Mouse (Mus musculus) spleen, adult 18-20 months (tissue): ENCODE measurements at regions not wholly inside any gene's neighbourhood (a gene's known extent, or its start where the extent isn't known, plus 50 kb on each side); places are given as distances from the start of the nearest gene placed in this dataset.
"Not testable (repeated sequence)": the region's sequence is repeated elsewhere in the genome, so short reads cannot be mapped to it uniquely, and the experiment has no call there.

Experiments used
- DNase-seq, 2 experiments: peaks; one replicate each; pipeline ENCODE4 v3.0.0; 2022; ENCODE audit warnings: mixed read lengths in 2 of 2

DNA sequence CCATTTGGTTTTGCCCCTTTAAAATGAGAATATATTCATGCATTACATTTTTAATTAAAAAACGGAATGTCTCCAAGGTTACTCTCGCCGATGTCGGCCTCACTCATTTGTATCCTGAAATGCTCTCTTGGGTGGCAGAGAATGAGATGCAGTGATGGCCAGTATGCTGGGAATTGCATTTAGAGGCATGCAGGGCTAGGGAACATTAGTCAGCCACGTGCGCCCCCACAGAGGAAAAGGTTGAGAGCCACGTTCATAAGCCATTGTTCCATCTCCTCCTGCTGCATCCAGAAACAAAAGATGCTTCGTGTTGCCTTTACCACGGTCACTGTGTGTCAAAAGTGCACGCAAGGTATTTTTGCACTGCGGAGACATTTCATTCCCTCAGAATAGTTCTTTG lies 172.9 kb upstream of the Pmfbp1 start:
- DNase-seq = no peak

DNA sequence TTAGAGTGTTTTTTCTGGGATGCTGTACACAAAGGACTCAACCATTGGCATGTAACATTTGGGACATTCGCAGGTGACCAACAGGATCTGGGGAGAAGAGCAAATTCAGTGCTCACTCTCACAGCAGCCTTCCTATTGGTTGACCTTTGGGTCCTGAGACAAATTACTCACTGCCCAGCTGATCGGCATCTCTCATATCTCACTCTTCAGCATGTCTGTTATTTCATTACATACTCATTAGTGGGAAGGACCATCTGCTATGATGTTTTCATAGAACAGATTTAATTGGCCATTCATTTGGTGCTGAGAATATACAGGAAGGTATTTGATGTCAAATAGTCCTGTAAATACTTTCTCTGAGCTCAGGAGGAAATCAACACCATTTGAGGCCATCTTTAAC lies 170.5 kb upstream of the Pmfbp1 start:
- DNase-seq = no peak

DNA sequence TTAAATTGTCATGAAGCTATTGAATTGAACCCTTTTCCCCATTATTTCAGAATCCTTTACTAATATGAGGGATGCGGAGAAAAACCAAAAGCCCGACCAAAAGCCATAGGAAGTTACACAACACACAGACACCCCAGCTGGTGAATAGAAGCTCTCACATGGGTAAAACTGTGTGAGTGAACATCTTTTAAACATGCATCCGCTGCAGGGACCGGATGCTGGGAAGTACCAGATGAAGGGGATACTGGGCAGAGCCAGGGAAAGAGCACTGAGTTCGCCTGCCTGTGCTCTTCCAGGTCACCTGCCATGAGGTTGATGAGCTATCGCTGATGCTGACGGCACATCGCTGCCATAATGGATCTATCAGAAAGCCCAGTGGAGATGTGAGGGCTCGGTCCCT lies 169.6 kb upstream of the Pmfbp1 start:
- DNase-seq = no peak

DNA sequence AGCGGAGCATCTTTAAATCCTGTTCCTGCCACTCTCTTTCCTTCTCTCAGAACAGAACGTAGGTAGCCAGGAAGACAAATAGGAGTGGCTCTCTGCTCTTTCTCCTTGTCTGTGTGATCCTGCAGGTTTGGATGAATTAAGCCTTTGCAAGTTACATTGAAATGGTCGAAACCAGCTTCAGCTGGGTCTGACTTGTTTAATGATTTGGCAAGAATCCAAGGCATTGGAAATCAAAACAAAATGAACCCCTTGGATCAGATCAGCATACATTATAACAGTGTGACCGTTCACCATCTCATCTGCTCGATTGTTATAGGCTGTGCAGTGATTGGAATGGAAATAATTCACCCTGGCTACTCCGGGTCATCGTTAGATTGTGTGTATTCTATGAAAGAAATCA lies 157.6 kb upstream of the Pmfbp1 start:
- DNase-seq = no peak

DNA sequence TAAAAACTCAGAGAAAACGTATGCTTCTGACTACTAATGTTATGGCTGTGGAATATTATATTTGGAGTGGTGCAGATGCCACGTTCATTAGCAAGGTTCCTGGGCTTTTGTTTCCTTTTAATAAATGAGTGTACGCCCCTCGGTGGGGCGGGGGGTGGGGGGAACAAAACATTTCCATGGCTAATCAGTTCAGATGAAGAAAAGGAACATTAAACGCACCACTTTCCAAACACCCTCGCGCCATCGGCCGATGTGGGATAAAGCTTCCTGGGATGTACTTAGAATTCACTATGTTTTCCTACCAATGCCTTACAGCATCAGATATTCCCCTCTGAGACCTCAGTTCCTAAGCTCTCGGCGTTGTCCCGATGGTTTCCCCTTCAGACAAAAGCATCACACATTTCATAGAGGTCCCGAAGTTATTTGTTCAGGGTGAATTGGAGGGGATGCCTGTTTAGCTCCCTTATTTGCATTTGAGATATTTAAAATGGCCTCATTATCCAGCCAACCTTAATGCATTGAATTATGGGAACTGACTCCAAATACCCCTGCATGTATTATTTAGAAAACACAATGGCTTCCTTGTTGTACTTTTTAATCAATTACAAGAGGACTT lies 155.5 kb upstream of the Pmfbp1 start:
- no peak for DNase-seq

DNA sequence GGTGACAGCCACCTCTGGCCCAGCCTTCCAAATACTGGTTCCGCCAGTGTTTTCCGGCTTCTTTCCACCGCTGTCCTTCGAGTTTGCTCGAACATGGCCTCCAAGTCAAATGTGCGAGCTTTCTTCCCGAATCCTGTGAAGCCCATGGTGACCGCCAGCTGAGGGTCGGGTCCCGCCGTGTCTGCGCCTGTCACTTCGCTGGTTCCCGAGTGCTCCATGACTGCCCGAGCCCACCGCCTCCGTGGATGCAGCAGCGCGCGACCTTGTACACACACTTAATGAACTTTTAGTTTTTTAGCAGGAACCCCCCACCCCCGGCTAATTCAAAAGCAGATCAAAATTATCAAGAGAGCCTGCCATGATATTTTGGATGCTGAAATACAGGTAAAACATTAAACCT lies 153.2 kb upstream of the Pmfbp1 start:
- not testable (repeated sequence) for DNase-seq

DNA sequence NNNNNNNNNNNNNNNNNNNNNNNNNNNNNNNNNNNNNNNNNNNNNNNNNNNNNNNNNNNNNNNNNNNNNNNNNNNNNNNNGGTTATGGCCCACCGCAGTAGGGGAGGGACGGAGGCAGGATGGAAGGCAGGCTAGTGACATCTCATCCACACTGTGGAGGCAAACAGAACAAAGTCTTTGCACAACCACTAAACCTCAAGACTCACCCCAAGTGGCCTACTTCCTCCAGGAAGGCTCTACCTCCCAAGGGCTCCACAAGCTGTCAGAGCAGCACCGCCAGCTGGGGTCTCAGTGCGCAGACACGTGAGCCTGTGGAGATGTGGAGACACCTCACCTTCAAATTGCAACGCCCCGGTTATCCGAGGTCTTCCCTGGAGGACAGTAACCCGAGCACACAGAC lies 138.7 kb upstream of the Pmfbp1 start:
- no peak for DNase-seq

DNA sequence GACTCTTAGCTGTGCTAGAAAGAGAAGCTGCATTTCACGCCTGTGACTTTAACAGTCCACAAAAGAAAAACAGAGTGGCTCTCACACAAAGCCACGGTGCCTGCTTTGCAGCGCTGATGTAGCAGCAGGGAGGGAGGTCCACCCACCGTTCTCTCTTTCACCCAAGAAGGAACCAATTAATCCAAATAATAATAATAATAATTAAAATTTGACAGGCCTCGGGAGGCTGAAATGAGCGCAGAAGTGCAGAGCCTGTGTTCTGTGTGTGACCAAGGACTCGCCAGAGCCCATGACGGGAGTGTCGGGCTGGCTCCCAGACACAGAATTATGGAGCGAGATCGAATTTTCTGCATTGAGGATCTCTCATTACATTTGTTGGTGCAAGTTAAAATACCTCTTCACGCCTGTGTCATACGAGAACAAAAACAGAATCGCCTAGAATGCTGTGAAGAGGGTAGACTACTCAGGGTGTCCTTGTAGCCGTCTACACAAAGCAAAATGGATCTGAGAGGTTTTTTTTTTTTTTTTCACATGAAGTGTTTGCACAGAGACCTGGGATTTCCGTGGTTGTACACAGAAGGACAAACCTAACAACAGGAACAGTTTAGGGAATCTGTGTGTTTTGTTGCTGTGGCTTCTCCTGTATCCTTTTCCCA lies 134.3 kb upstream of the Pmfbp1 start:
- no peak for DNase-seq

DNA sequence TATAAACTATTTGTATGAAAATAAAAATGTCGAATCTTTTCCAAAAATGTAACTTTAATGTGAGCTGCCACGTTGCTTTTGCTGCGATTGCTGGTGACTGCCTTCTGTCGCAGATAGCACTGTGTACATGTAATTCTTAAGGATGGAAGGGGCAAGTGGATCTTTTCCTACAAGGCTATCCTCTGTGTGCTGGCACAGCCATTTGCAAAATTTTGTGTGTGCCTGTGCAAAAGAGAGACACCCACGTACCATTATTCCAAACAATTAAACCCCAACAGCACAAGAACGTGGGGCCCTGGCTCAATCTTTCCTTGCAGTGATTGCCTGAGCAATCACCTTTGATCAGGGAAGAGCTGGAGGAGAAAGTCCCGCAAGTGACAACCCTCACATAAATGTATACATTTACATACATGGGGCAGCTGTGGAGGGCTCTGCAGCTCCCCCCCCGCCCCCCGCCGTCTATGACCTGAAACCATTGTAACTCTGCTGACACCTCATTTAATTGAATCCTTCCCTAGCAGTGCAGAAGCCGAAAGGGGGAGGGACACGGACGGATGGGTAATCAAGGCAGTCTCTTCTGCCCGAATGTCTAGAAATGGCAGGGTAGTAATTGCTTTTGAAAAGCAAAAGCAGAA lies 133.6 kb upstream of the Pmfbp1 start:
- no peak for DNase-seq

DNA sequence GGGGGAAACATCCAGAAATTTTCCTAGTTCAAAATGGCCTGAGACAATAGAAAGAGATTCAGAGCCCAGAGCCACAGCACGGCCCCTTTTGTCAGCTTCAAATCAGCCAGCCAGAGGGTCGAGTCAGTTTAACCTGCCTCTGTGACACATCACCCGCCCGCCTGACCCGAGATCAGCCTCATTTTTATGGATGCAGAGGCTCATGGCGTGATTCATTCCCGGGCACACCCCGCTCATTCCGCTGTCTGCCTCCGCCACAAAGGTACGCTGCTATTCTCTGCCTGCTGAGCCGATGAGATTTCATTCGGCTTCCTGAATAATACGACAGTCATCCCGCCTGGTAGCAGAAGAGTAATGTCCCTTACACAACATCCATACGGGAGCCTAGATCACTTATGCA lies 132.9 kb upstream of the Pmfbp1 start:
- no peak for DNase-seq

DNA sequence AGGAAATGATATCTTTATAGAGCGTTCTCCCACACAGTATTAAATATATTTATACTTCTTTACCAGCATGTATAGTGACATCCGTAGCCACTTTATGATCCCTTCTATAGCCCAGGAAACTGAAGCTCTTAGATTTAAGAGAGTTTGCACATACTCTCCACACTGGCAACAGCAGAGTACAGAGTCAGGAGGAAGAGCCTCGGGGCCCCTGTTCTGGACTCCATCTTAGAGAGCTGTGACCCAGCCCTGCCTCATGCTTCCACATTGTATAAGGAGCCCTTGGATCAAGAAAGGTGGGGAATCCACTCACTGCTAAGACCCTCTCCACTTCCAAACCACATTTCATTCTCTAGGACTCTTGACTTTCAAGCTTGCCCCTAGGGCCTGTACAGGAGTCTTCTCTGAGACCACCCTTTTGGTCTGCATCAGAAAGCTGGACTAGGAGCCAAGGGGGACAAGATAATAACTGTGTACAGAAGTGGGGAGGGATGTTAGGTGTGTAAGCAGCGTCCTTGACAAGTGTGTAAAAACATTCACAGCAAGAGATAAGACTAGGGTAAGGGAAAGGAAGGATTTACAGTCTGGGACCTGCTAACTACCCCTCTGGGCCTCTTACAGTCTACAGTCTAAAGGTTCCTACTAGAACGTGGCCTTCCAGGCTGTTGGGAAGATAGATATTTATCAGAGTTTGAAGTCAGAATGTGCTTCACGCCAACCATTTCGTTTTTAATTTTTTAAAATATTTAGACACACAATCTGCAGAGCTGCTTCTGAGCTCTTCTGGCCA lies 132.1 kb upstream of the Pmfbp1 start:
- DNase-seq = no peak

DNA sequence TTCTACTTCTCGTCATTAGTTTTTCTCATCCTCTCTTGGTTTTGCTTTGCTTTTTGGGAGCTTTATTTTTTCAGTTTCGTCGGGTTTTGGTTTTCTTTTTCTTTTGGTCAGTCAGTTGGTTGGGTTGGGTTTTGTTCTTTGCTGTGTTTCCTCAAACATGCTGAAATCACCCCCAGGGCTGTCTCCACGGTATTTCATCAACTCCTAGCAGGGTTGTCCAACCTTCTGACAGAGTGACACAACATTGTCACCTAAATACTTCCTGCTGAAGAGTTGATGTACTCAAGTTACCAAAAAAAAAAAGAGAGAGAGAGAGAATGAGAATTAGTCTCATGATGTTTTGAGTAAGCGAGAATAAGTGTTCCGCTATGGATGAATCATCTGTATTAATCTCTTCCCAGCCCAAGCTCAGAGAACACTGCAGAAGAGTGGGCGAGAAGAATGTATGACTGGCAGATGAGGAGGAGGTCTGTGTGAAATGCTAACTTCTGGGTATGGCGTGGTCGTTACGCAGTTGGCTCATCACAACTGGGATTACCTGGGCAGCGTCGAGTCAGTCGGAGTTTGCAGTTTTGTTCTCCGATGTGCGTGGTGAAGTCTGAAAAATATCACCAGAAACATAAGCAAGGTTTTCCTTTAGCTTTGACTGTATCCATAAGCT lies 130.5 kb upstream of the Pmfbp1 start:
- no peak for DNase-seq

DNA sequence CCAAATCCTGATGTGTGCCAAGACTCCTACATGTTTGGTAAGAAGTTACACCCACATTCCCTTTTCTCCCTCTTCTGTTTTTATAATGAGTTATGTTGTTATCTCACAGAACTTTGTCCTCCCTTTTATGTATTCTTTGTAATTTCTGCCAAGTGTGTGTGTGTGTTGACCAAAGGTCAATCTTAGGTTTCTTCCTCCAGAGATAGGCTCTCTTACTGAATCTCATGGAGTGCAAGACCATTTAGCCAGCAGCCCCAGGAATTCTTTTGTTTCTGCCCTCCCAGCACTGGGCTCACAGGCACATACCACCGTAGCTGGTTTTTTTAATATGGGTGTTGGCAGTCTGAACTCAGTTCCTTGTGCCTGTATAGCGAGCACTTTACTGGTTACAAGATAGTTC lies 119.8 kb upstream of the Pmfbp1 start:
- DNase-seq = no peak

DNA sequence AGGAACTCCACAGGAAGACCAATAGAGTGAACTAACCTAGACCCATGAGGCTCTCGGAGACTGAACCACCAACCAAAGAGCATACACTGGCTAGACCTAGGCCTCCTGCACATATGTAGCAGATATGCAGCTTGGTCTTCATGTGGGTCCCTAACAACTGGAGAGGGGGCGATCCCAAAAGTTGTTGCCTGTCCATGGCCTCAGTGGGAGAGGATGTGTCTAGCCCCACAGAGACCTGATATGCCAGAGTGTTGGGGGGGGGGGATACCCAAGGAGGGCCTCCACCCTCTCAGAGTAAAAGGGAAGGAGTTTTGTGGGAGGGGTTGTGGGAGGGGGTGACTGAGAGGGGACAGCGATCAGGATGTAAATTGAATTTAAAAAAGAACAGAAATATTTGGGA lies 108.9 kb upstream of the Pmfbp1 start:
- DNase-seq = no peak

DNA sequence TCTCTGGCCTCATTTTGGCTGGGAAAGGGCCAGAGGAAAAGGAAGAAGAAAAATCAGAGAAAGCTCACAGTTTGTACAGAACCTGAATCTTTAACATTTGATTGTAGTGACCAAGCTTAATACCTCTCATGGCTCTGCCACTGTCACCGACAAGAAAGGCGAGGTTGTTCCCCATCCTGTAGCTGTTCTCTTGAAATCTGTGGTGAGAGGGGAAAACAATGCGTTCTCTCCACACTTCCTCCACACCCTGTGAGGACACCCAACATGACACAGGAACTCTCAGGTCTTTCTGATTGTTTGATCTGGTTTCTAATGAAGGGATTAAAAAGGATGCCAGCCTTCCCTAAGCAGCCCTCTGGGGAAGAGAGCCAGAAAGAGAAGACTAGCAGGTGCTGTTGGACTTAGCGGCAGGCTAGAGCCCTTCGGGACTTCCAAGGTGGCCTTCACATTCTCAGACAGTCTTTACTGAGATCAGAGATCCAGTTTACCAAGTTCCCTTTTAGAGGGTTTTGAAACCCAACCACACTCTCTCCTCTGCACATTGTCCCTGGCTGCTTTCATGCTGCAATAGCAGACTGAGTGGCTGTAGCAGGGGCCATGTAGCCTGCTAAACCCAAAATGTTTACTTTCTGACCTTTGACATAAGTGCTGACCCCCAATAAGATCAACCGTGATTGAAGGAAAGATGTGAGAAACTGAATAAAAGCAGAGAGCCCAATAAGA lies 98.5 kb upstream of the Pmfbp1 start:
- DNase-seq = no peak

DNA sequence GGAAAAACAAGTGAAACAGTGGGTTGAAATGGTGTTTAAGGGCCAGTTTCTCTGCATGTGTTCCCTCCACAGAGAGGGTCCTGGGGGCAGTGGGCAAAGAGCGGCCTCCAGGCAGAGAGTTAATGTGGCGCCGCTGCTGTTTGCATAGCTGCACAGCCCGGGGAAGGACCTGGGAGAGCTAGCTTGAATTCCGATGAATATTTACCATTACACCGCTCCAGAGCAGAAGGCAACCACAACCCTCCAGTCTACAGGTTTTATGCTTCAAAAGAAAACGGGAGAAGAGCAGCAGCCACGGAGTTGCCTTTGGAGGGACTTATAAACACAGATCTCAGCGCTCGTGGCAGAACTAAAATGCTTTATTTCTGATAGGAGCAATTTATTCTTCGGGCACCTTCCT lies 94.2 kb upstream of the Pmfbp1 start:
- no peak for DNase-seq

DNA sequence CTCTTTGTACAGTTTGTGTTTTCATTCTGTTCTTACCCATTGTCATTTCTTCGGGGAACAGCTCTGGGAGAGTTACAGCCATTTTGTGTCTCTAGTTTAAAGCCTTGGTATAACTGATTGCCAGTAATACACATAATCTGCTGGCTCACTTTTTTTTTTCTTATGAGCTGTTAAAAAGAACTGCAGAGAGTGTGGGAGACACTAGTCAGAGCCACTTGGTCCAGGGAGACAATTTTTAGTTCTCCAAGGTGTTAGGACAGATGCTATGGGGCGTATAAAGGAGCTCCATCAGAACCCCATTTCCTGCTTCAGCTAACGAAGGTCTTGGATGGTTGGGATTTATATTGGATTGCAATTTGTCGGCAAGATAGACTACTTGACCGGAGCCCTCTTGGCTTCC lies 93.6 kb upstream of the Pmfbp1 start:
- DNase-seq = no peak

DNA sequence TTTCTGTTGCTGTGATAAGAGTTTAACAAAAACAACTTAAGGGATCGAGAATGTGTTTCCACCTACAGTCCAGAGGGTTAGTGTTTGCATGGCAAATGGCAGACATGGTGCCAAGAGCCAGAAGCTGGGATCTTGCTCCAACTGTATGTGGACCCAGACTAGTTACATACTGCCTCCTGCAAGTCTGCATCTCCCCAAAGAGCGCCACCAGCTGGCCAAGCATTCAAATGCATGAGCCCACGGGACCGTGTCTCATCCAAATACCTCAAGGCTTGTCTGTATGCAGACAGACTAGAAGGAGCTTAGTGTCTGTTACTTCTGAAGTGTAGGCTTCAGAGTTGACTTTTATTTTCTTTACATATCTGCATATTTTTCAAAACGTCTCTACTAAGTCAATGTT lies 85.9 kb upstream of the Pmfbp1 start:
- no peak for DNase-seq

DNA sequence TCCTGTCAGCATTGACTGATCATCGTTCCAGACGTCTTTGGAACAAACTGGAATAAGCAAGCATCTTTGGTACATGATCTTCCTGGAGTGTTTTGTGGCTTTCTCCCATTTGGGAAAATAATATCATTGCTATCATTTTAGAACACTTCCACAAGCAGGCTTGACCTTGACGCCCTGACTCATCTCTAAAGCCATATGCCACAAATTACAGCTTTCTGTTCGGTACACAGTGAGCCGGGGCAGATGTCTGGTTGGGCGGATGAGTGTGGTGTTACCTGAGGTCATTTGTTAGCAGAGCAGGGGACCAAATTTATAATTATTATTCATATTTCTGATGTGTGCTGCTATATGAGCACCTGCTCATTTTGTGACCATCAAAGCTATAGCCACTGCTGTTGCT lies 83.3 kb upstream of the Pmfbp1 start:
- no peak for DNase-seq

DNA sequence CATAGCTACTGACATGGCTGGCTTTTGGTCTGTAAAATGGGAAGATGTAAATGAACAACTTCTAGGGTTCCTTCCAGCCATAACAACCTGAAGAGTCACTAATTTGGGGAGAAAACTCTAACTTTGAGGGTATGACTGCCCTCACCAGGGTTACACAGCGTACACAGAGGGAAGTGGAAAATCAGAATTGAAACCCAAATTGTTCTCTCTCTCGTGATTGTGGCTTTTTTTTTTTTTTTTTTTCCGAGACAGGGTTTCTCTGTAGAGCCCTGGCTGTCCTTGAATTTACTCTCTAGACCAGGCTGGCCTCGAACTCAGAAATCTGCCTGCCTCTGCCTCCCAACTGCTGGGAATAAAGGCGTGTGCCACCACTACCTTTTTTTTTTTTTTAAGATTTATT lies 80.4 kb upstream of the Pmfbp1 start:
- DNase-seq = no peak

DNA sequence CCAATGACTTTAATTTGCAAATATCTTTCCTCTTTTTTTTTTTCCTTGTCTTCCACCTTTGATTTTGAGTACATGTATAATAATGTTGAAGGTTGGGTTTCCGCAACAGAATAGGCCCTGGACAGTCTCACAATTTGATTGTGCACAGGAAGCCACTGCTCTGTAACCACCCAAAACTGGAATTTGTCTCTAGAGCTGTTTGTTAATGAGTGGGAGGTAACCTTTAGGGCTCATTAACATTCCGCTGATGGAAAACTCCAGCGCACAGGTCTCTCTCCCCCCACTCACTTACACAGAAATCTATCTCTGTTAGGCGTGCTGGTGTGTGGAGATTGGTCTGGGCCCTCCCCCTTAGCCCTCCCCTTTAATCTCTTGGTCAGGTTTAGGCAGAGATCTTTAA lies 78.5 kb upstream of the Pmfbp1 start:
- DNase-seq = no peak

DNA sequence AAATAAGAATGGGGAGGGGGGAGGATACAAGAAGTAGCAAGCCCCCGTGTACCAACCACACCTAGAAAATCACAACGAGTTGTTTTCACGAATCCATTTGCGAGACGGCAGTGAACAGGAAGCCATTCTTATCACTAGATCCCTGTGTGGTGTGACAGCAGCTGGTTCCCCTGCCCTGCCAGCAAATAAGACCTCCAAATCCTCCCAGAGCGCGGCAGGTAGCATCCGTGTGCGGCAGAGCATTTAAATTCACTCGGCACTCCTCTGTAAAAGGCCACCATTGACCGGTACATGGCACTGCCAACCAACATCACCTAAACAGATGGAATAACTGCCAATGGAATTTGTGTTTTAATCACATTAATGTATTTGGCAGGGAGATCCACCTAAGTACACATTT lies 77.9 kb upstream of the Pmfbp1 start:
- no peak for DNase-seq
